Mouse (Mus musculus): ENCODE measurements around the gene Ncf1. TPM values are rescaled to one million over a fixed set of nuclear protein-coding genes. Genes with fewer than 3 reads are reported as not detected.

Gene Ncf1
- total and polyA plus RNA-seq, 2 experiments from 2014 or later: 2.3 to 4.9 TPM

GRCm38 (mm10) chr5:134270566-134270965 lies 41.1 kb upstream of the Ncf1 start:
- 87% methylated on average over 4 of the region's 4 CpGs for WGBS
- no peak for TF ChIP-seq CTCF (IDR thresholded peaks at IDR 0.05; ENCODE audit: low read depth)

GRCm38 (mm10) chr5:134269751-134270150 lies 40.3 kb upstream of the Ncf1 start:
- Histone ChIP-seq H3K4me3 (ENCODE audit: low read length) (no peak overlapping the region), H3K4me2 (ENCODE audit: low read depth, low read length) (no peak overlapping the region), H3K9ac (replicated peaks; ENCODE audit: low read length) (no peak overlapping the region), H3K9me3 (ENCODE audit: low read length) (no peaks in the 10 kb centered on the region), H3K27ac (0 out of 2 replicates have a peak overlapping the region, but pooled peaks have one; percentile 11), H3K4me1 (ENCODE audit: insufficient read depth, low read length) (no peaks in the 10 kb centered on the region), H3K36me3 (ENCODE audit: insufficient read depth, low read length) (peaks cover 75% of the 10 kb centered on the region), H3K27me3 (ENCODE audit: insufficient read depth, low read length) (no peaks in the 10 kb centered on the region)
- TF ChIP-seq CTCF (IDR thresholded peaks at IDR 0.05; ENCODE audit: low read depth): no peak
- DNase-seq (ENCODE audit: low spot score) (no peak), ATAC-seq (no peak)
- 86% methylated on average over 5 of the region's 5 CpGs for WGBS

More at GRCm38 (mm10) chr5:134270566-134270965, 41.1 kb upstream of the Ncf1 start:
- H3K4me1 ChIP-seq (ENCODE audit: insufficient read depth, low read length): no peaks in the 10 kb centered on the region
- DNase-seq (ENCODE audit: low spot score) (no peak), ATAC-seq (no peak)
- no peak overlapping the region for H3K27ac ChIP-seq
- peaks cover 67% of the 10 kb centered on the region for H3K36me3 ChIP-seq (ENCODE audit: insufficient read depth, low read length)
- H3K9ac ChIP-seq (replicated peaks; ENCODE audit: low read length): no peak overlapping the region
- H3K27me3 ChIP-seq (ENCODE audit: insufficient read depth, low read length): no peaks in the 10 kb centered on the region
- no peak overlapping the region for H3K4me2 ChIP-seq (ENCODE audit: low read depth, low read length)
- no peak overlapping the region for H3K4me3 ChIP-seq (ENCODE audit: low read length)
- H3K9me3 ChIP-seq (ENCODE audit: low read length): no peaks in the 10 kb centered on the region

- 88% methylated on average over 8 of the region's 8 CpGs for WGBS
- Histone ChIP-seq H3K27me3 (ENCODE audit: insufficient read depth, low read length) (no peaks in the 10 kb centered on the region), H3K9me3 (ENCODE audit: low read length) (no peaks in the 10 kb centered on the region), H3K9ac (replicated peaks; ENCODE audit: low read length) (no peak overlapping the region), H3K4me3 (ENCODE audit: low read length) (no peak overlapping the region), H3K4me2 (ENCODE audit: low read depth, low read length) (no peak overlapping the region), H3K4me1 (ENCODE audit: insufficient read depth, low read length) (no peaks in the 10 kb centered on the region), H3K36me3 (ENCODE audit: insufficient read depth, low read length) (peaks cover 77% of the 10 kb centered on the region), H3K27ac (no peak overlapping the region)
- DNase-seq (ENCODE audit: low spot score) (no peak), ATAC-seq (no peak)
- TF ChIP-seq CTCF (IDR thresholded peaks at IDR 0.05; ENCODE audit: low read depth): no peak
These were observed 39.3 kb upstream of the Ncf1 start for GRCm38 (mm10) chr5:134268751-134269150.

GRCm38 (mm10) chr5:134266404-134266803 lies 37.0 kb upstream of the Ncf1 start:
- TF ChIP-seq CTCF (IDR thresholded peaks at IDR 0.05; ENCODE audit: low read depth): no peak
- 81% methylated on average over 18 of the region's 18 CpGs for WGBS
- Histone ChIP-seq H3K4me1 (ENCODE audit: insufficient read depth, low read length) (no peaks in the 10 kb centered on the region), H3K36me3 (ENCODE audit: insufficient read depth, low read length) (peaks cover 78% of the 10 kb centered on the region), H3K27ac (no peak overlapping the region), H3K9ac (replicated peaks; ENCODE audit: low read length) (no peak overlapping the region), H3K4me3 (ENCODE audit: low read length) (no peak overlapping the region), H3K27me3 (ENCODE audit: insufficient read depth, low read length) (no peaks in the 10 kb centered on the region), H3K4me2 (ENCODE audit: low read depth, low read length) (no peak overlapping the region), H3K9me3 (ENCODE audit: low read length) (no peaks in the 10 kb centered on the region)
- ATAC-seq (no peak), DNase-seq (ENCODE audit: low spot score) (no peak)

- Histone ChIP-seq H3K4me3 (ENCODE audit: low read length) (no peak overlapping the region), H3K9ac (replicated peaks; ENCODE audit: low read length) (no peak overlapping the region), H3K4me1 (ENCODE audit: insufficient read depth, low read length) (no peaks in the 10 kb centered on the region), H3K27ac (no peak overlapping the region), H3K27me3 (ENCODE audit: insufficient read depth, low read length) (no peaks in the 10 kb centered on the region), H3K4me2 (ENCODE audit: low read depth, low read length) (no peak overlapping the region), H3K9me3 (ENCODE audit: low read length) (no peaks in the 10 kb centered on the region), H3K36me3 (ENCODE audit: insufficient read depth, low read length) (peaks cover 80% of the 10 kb centered on the region)
- DNase-seq (ENCODE audit: low spot score) (no peak), ATAC-seq (no peak)
- WGBS: 85% methylated on average over 2 of the region's 2 CpGs
- TF ChIP-seq CTCF (IDR thresholded peaks at IDR 0.05; ENCODE audit: low read depth): no peak
These were observed 36.5 kb upstream of the Ncf1 start for GRCm38 (mm10) chr5:134265890-134266289.

- DNase-seq (ENCODE audit: low spot score) (no peak), ATAC-seq (no peak)
- WGBS: 85% methylated on average over 9 of the region's 9 CpGs
- Histone ChIP-seq H3K36me3 (ENCODE audit: insufficient read depth, low read length) (peaks cover 84% of the 10 kb centered on the region), H3K9me3 (ENCODE audit: low read length) (no peaks in the 10 kb centered on the region), H3K27ac (no peak overlapping the region), H3K9ac (replicated peaks; ENCODE audit: low read length) (no peak overlapping the region), H3K27me3 (ENCODE audit: insufficient read depth, low read length) (no peaks in the 10 kb centered on the region), H3K4me2 (ENCODE audit: low read depth, low read length) (no peak overlapping the region), H3K4me3 (ENCODE audit: low read length) (no peak overlapping the region), H3K4me1 (ENCODE audit: insufficient read depth, low read length) (no peaks in the 10 kb centered on the region)
- no peak for TF ChIP-seq CTCF (IDR thresholded peaks at IDR 0.05; ENCODE audit: low read depth)
These were observed 30.7 kb upstream of the Ncf1 start for GRCm38 (mm10) chr5:134260001-134260636.

DNA sequence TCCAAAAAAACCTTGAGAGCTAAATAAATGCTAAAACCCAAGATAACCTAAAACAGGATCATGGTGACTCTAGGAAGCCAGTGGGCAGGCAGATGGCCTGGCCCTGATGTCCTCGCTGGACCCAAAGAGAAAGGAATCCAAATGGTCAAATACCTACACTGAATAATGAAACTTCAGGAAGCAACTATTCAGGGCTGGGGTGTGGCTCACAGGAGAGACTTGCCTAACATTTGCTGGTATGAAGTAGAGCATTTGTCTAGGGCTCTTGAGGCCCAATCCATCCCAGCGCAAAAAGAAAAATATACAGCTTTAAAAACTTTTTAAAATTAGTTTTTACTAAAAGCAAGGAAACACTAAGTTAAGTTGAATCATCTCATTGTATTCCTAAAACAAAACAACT lies 29.5 kb upstream of the Ncf1 start:
- WGBS: 90% methylated on average over 2 of the region's 2 CpGs
- ATAC-seq (no peak), DNase-seq (ENCODE audit: low spot score) (no peak)
- H3K9ac ChIP-seq (replicated peaks; ENCODE audit: low read length): no peak overlapping the region
- no peak overlapping the region for H3K4me3 ChIP-seq (ENCODE audit: low read length)
- TF ChIP-seq CTCF (IDR thresholded peaks at IDR 0.05; ENCODE audit: low read depth): no peak
- H3K4me2 ChIP-seq (ENCODE audit: low read depth, low read length): no peak overlapping the region
- no peaks in the 10 kb centered on the region for H3K27me3 ChIP-seq (ENCODE audit: insufficient read depth, low read length)
- H3K4me1 ChIP-seq (ENCODE audit: insufficient read depth, low read length): no peaks in the 10 kb centered on the region
- no peak overlapping the region for H3K27ac ChIP-seq
- peaks cover 83% of the 10 kb centered on the region for H3K36me3 ChIP-seq (ENCODE audit: insufficient read depth, low read length)
- no peaks in the 10 kb centered on the region for H3K9me3 ChIP-seq (ENCODE audit: low read length)
